Mouse (Mus musculus) layer of hippocampus, adult 18-20 months (tissue): ENCODE measurements at regions not wholly inside any gene's neighbourhood (a gene's known extent, or its start where the extent isn't known, plus 50 kb on each side); places are given as distances from the start of the nearest gene placed in this dataset.

ENCODE experiments used
- DNase-seq, 2 experiments: peaks; one replicate each; pipeline ENCODE4 v3.0.0; 2022; ENCODE audit warnings: low spot score in 2 of 2

GRCm38 (mm10) chr9:52241577-52241976, 73.2 kb upstream of the Zc3h12c start:
- DNase-seq: no peak

GRCm38 (mm10) chr9:52240585-52241320, 72.4 kb upstream of the Zc3h12c start:
- no peak for DNase-seq

GRCm38 (mm10) chr9:52234775-52235174, 66.4 kb upstream of the Zc3h12c start:
- no peak for DNase-seq

GRCm38 (mm10) chr9:52229589-52229988, 61.2 kb upstream of the Zc3h12c start:
- no peak for DNase-seq

GRCm38 (mm10) chr9:52225646-52226045, 57.3 kb upstream of the Zc3h12c start:
- DNase-seq: no peak

GRCm38 (mm10) chr9:52223509-52224113, 55.2 kb upstream of the Zc3h12c start:
- peak in 1 of 2 experiments; percentile 24 for DNase-seq
